Mouse (Mus musculus) midbrain, embryonic 14.5 days (tissue): Measurements from ENCODE around the gene Ferd3l. TPM values are rescaled to one million over a fixed set of nuclear protein-coding genes. Genes with fewer than 3 reads are reported as not detected.

Source experiments
- polyA plus RNA-seq: library from polyadenylated mRNA; unstranded; fragments of >200 nt; fragmentation: Nextera tagmentation; extraction: Ambion mirVana; gene quantifications from 2 replicates; pipeline ENCODE4 v1.2.1, GENCODE M21; 2014

Ferd3l gene
- polyA plus RNA-seq, 1 experiment from 2014 or later = 0.41 TPM

Other genes starting within 250 kb of the Ferd3l start
- gene Twist1, start 29.2 kb downstream of the Ferd3l start, polyA plus RNA-seq = 1.2 and 2.1 TPM in 2 replicates